Mouse (Mus musculus): Measurements from ENCODE around the gene Lpp.

DNA sequence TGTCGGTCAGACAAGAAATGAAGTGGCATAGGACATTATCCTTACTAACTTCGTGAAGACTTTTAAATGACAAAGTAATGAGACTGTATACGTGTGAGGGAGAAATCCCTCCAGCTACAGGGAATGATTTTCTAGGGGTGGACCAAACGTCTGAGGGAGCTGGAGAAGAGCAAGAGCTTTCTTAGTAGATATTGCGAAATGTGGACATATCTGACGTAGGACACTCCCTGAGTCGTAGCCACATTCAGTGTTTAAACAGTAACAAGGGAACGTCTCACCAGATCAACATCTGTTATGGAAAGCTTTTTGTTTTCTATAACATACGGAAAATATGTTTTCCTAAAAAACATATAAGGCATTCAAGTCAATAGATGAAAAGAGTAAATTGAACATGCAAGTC, 362.8 kb downstream of the Lpp start:
- no peak for TF ChIP-seq POLR2A (IDR thresholded peaks at IDR 0.05; ENCODE audit: borderline replicate concordance, insufficient read depth, low read length)
- no peak for TF ChIP-seq CTCF (IDR thresholded peaks at IDR 0.05; ENCODE audit: borderline replicate concordance, insufficient read depth, low read depth, low read length)

Measured in cerebellum, adult 2 months (tissue).